9 mouse cellular contexts compared by ENCODE assay signal in genomic region chr11:89084601-89085000, GRCm38 (mm10). TPM values are rescaled to one million over a fixed set of nuclear protein-coding genes. Genes with fewer than 3 reads are reported as not detected.
DNase-seq lines count a peak whose midpoint lies in the region; ATAC-seq lines count a peak whose summit lies in the region.
"Had no signal": no experiment of that assay in that cellular context is flagged by ENCODE, and none has a peak within 500 bp of the region (broad histone marks: within the 10 kb centered on the region; RNA-seq: fewer than 3 reads in every experiment).

No protein-coding gene starts in this region.

- WGBS in midbrain, embryonic 14.5 days: 45% methylated on average over 7 of the region's 7 CpGs
- 46% methylated on average over 7 of the region's 7 CpGs for WGBS in midbrain, embryonic 15.5 days
- WGBS in forebrain, embryonic 15.5 days: 37% methylated on average over 7 of the region's 7 CpGs

- no peak overlapping the region for H3K27ac ChIP-seq in midbrain, embryonic 14.5 days (replicated peaks; ENCODE audit: low read depth, low read length)
- H3K27ac ChIP-seq in midbrain, embryonic 15.5 days: no peak overlapping the region
- no peak overlapping the region for H3K27ac ChIP-seq in forebrain, embryonic 15.5 days (replicated peaks)
- H3K27ac ChIP-seq: heart, embryonic 15.5 days had no signal

- no peaks in the 10 kb centered on the region for H3K27me3 ChIP-seq in midbrain, embryonic 14.5 days (ENCODE audit: control insufficient read depth, insufficient read depth, low read length)
- no peaks in the 10 kb centered on the region for H3K27me3 ChIP-seq in midbrain, embryonic 15.5 days (replicated peaks)
- H3K27me3 ChIP-seq in forebrain, embryonic 15.5 days: no peaks in the 10 kb centered on the region
- H3K27me3 ChIP-seq: heart, embryonic 15.5 days had no signal

- no peaks in the 10 kb centered on the region for H3K4me1 ChIP-seq in midbrain, embryonic 14.5 days (ENCODE audit: control insufficient read depth, insufficient read depth, low read length)
- H3K4me1 ChIP-seq in midbrain, embryonic 15.5 days: no peaks in the 10 kb centered on the region
- H3K4me1 ChIP-seq in forebrain, embryonic 15.5 days: no peaks in the 10 kb centered on the region
- H3K4me1 ChIP-seq: heart, embryonic 15.5 days had no signal

- no peaks in the 10 kb centered on the region for H3K36me3 ChIP-seq in midbrain, embryonic 14.5 days (ENCODE audit: control insufficient read depth, insufficient read depth, low read length)
- H3K36me3 ChIP-seq in midbrain, embryonic 15.5 days (replicated peaks): no peaks in the 10 kb centered on the region
- no peaks in the 10 kb centered on the region for H3K36me3 ChIP-seq in forebrain, embryonic 15.5 days
- H3K36me3 ChIP-seq: heart, embryonic 15.5 days had no signal

- no peak overlapping the region for H3K4me3 ChIP-seq in midbrain, embryonic 14.5 days (replicated peaks; ENCODE audit: low read depth, low read length)
- H3K4me3 ChIP-seq in midbrain, embryonic 15.5 days: no peak overlapping the region
- H3K4me3 ChIP-seq in forebrain, embryonic 15.5 days: no peak overlapping the region
- H3K4me3 ChIP-seq: heart, embryonic 15.5 days had no signal

- H3K4me2 ChIP-seq in midbrain, embryonic 14.5 days (ENCODE audit: low read length): no peak overlapping the region
- no peak overlapping the region for H3K4me2 ChIP-seq in midbrain, embryonic 15.5 days
- H3K4me2 ChIP-seq in forebrain, embryonic 15.5 days (replicated peaks): no peak overlapping the region
- H3K4me2 ChIP-seq: heart, embryonic 15.5 days had no signal

- no peak overlapping the region for H3K9ac ChIP-seq in midbrain, embryonic 14.5 days (replicated peaks; ENCODE audit: low read length)
- no peak overlapping the region for H3K9ac ChIP-seq in midbrain, embryonic 15.5 days
- H3K9ac ChIP-seq in forebrain, embryonic 15.5 days (replicated peaks): no peak overlapping the region
- H3K9ac ChIP-seq: heart, embryonic 15.5 days had no signal

- H3K9me3 ChIP-seq in midbrain, embryonic 14.5 days (ENCODE audit: control insufficient read depth, low read length): no peaks in the 10 kb centered on the region
- no peaks in the 10 kb centered on the region for H3K9me3 ChIP-seq in midbrain, embryonic 15.5 days
- H3K9me3 ChIP-seq in forebrain, embryonic 15.5 days: no peaks in the 10 kb centered on the region
- H3K9me3 ChIP-seq: heart, embryonic 15.5 days had no signal

- ATAC-seq in frontal cortex, adult (ENCODE audit: low TSS enrichment): 0 out of 2 replicates have a peak, but pooled peaks have one; percentile 69
- no peak for ATAC-seq in midbrain, embryonic 14.5 days (ENCODE audit: low FRiP score, low TSS enrichment)
- no peak for ATAC-seq in midbrain, embryonic 15.5 days (replicated peaks)
- ATAC-seq in forebrain, embryonic 15.5 days (replicated peaks): no peak

- no peak for DNase-seq in frontal cortex, postnatal 10 days (ENCODE audit: low spot score in 2 of 2)
- DNase-seq in midbrain, embryonic 14.5 days: peak; percentile 78
- DNase-seq in adrenal gland, postnatal 10 days: peak; percentile 66
- peak; percentile 66 for DNase-seq in kidney, postnatal 10 days
- DNase-seq in retina, embryonic 14.5 days (ENCODE audit: low spot score): peak; percentile 68

RNA-seq across cellular contexts. Expression of gene Gm525, which starts 11.0 kb away (rescaled TPM):
- polyA plus RNA-seq in midbrain, embryonic 14.5 days (2014; fragmentation: Nextera tagmentation; extraction: Ambion mirVana): not detected in 2 replicates
- polyA plus RNA-seq in midbrain, embryonic 15.5 days (2015; fragmentation: Nextera tagmentation; extraction: Ambion mirVana): not detected in 2 replicates
- not detected for total RNA-seq in adrenal gland, postnatal 10 days (2021)
- polyA plus RNA-seq in forebrain, embryonic 15.5 days (2015; fragmentation: Nextera tagmentation; extraction: Ambion mirVana): not detected in 2 replicates

RNA-seq across cellular contexts. Expression of gene Dgke, which starts 18.0 kb away (rescaled TPM):
- polyA plus RNA-seq in midbrain, embryonic 14.5 days (2014; fragmentation: Nextera tagmentation; extraction: Ambion mirVana): 15.3 and 16.2 TPM in 2 replicates
- 18.9 and 19.7 TPM in 2 replicates for polyA plus RNA-seq in midbrain, embryonic 15.5 days (2015; fragmentation: Nextera tagmentation; extraction: Ambion mirVana)
- 10 to 100 TPM; 10.5 to 12.8 TPM for total RNA-seq in adrenal gland, postnatal 10 days (2021)
- 16.2 and 16.8 TPM in 2 replicates for polyA plus RNA-seq in forebrain, embryonic 15.5 days (2015; fragmentation: Nextera tagmentation; extraction: Ambion mirVana)

Comparison
In these comparisons a context has a peak if more than half of its experiments do, and no peak if none do; other contexts are left out.
1. DNase-seq: peak in midbrain, embryonic 14.5 days (single experiment), adrenal gland, postnatal 10 days (single experiment), kidney, postnatal 10 days (single experiment) and retina, embryonic 14.5 days (single experiment); none in frontal cortex, postnatal 10 days (0 of 2).